Mouse (Mus musculus): ENCODE results near the gene Msh5.

Msh5 gene

DNA sequence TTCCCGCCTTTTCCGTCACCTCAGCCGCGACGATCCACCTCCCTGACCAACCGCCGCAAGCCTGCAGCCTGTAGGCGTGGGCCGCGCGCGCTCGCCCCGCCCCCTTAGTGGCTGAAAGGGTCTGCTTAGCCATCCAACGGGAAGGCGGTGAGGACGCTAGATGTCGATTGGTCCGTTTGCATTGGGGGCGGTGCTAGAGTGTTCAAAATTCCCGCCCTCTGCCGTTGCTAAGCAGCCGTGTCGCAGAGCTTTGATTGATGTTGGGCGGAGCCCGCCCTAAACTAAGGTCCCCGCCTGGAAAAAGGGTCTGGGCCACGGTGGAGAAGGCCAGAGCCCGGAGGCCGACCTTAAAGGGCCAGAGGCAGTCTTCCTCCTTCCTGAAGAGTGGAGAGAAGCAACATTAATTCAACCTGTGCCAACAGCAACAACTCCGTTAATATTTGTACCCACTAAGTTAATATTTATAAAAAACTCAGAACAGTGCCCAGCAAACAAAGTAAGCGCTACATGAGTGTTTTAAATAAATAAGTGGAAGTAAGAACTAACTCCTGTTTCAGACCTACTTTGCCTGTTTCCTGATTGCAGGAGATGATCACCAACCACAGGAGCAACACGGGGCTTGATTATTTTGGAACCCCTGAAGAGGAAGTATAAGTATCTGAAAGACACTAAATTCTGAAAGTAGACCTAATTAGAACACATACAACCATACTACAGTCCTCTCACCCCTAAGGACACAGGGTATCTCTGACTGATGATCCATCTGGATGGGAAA is at the start of gene Msh5:
TSS of gene Msh5 (minus strand) at position 65 of the 775 bp plus-strand sequence.
- peak; percentile 99 for DNase-seq

DNA sequence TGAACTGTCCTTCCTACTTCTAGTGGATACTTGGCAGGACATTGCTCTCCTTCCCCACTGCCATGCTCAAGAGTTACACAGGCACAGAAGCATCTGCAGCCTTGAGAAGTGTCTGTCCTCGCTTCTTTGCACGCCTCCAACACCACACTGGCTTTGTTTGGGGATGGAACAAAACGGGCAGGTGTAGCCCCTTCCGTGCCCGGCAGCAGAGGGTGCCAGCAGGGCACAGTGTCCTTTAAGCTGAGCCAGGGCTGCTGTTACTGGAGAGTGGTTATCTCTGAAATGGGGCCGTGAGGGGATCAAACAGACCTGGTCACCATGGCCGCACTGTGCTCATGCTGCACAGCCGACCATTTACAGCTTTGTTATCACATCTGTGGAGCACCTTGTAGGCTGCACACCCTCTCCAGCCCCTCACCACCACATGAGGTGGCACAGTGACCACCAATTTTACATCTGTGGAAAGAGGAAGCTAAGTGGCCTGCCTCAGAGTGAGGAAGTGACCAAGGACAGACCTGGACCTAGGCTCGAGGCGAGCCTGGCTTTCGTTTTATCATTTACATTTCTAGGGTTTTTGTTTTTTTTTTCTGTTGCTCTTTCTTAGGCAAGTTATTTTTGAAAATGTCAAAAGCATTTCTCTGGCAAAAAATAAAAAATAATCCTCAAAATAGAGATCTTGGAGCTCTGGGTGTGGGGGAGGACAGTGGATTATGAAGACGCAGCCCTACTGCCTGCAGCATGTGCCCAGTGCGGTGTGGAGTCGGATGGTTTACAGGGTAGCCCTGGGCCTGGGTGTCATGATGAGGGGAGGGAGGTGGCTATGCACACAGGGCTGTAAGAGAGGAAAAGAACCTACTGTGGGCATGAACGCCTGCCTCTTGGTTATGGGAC is 48.2 kb upstream of the Msh5 start:
- DNase-seq = no peak

DNA sequence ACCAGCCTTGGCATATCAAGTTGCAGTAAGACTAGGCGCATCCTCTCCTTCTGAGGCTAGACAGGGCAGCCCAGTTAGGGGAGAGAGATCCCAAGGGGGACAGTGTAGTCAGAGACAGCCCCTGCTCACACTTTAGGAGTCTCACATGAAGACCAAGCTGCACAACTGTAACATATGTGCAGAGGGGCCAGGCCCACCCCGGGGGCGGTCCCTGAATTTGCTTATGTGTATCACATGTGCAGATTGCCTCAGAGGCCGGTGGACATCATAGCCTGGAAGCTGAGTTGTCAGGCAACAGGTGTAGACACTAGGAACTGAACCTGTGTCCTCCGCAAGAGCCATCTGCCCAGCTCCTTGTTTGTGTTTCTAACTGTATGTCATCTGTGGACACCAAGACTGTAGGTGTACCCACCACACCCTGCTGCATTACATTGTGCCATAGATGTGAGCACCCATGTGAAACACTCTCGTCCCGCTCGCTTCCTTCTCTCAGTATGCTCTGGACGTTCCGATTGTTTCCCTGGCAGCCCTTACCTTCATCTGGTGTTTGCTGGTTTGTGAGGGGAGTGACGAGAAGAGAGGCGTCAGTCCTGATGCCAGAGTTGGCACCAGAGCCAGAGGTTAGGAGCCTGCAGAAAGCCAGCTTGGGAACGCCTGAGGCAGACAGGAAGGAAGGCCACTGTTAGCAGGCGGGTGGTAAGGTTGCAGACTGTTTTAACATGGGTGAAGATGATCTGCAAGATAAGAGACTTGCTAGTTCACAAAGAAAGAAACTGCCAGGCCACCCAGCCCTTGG is 46.1 kb upstream of the Msh5 start:
- no peak for DNase-seq

DNA sequence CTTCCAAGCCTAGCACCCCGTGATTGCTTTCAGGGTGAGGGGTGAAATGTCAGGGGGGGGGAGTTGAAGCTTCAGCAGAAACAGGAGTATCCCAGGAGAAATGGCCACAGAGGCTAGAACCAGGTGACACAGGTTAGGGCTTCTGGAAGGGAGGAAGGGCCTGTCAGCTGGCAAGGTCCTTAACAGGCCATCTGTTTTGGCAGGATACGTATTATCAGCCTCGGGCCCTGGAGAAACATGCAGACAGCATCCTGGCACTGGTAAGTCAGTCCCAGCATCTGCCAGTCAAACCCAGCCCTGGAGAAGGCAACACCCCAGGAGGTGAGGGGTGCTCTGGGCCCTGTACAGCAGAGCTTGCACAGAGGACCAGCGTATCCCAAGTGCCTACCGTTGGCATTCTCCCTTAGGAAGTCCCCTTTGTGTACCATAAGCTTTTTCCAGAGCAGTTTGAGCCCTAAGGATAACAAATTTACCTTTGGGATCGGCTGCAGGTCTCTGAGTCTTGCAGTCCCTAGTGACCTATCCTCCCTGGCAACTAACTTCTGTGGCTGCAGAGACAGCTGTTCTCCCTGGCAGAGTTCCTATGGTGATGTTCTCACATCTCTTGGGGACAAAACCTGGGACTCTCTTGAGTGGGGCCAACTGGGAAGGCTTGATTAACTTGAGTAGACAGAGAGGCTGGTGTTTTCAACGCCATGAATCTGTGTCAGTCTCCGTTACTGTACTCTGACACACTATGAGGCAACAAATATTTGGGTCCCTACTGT is 43.8 kb upstream of the Msh5 start:
- no peak for DNase-seq

DNA sequence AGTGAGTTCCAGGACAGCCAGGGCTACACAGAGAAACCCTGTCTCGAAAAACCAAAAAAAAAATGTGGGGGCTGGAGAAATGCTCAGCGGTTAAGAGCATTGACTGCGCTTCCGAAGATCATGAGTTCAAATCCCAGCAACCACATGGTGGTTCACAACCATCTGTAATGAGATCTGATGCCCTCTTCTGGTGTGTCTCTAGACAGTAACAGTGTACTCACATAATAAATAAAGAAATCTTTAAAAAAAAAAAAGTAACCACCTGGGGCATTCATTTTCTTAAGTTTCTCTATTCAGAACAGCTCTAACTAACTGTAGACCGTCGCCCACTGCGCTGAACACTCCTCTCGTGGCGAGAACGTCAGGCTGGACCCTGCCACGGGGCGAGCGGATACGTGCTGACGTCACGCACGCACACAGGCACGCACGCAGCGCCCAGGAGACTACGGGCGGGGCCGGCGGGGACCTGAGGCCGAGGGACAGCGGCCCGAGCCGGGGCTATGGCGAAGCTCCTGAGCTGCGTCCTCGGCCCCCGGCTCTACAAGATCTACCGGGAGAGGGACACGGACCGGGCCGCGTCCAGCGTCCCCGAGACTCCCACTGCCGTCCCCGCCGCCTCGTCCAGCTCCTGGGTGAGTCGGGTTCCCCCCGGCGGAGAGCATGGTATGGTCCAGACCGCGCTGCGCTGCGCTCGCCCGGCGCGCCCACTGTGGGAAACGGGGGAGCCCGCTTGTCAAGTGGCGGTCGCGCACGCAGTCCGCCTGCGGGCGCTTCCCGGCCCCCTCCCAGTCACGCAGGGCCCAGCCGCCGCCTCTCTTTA is 42.5 kb upstream of the Msh5 start, which contains the start of gene Abhd16a:
TSS of gene Abhd16a (plus strand) at position 439 of the 820 bp plus-strand sequence.
- peak; percentile 91 to 93 for DNase-seq

DNA sequence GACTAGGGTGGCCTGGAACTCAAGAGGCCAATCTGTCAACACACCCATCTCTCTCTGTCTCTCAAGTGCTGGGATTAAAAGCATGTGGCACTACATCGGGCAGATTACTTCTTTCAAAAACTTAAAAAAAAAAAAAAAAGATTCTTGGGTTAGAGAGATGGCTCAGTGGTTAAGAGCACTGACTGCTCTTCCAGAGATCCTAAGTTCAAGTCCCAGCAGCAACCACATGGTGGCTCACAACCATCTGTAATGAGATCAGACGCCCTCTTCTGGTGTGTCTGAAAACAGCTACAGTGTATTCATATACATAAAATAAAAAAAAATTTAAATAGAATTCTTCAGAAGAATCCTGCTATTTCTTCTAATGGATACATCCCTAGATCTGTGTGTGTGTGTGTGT is 41.6 kb upstream of the Msh5 start:
- no peak for DNase-seq

DNA sequence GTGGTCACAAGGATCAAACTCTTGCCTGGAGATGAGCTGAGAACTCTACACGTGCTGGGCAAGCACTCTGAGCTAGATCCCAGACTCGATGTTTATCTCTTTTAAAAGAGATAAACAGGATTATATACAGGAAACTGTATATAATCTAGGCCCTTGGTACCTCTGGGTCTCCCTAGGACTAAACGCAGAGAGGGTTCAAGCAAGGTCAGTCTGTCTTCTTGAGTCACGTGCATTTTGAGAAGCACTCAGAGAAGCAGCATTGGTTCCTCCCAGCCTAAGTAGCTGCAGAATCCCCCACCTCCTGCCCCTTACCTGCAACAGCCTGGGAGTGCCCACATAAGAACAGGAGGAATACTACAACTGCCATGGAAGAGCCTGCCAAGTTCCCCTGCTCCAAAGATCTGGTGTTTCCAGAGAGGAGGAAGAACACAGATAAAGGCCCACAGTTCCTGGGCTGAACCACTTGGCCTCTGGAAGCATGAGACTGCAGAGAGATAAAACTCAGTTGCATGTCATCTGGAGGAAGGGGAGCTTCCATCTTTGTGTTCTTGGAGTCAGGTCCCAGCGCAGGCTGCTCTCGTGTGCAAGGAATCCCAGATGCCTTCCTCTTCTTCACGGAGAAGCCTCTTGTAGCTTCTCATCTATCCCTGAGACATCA is 38.8 kb upstream of the Msh5 start, which contains the start of gene Ly6g6f:
TSS of gene Ly6g6f (minus strand) at position 403 of the 658 bp plus-strand sequence.
- no peak for DNase-seq

DNA sequence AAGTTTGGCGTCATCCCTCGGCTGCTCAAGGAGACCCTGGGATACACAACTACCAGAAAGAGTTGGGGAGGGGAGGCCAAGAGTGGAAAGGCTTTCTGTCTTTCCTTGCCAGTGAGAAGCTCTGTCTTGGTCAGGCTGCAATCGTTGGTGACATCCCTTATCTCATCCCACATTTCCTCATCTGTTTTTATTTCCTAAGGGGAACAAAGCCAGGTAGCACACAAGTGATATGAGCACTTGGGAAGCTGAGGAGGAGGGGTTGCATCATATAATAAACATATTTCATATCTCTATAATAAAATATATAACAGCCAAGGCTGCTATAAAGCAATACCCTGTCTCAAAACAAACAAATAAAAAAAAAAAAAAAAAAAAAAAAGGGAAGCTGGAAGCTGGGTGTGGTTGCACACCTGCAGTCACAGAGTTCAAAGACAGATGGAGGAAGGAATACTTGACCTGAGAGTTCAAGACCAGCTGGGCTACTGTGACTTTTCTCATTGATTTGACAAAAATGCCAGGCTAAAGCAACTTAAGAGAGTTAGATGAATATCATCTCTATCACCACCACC is 37.5 kb upstream of the Msh5 start:
- no peak for DNase-seq

DNA sequence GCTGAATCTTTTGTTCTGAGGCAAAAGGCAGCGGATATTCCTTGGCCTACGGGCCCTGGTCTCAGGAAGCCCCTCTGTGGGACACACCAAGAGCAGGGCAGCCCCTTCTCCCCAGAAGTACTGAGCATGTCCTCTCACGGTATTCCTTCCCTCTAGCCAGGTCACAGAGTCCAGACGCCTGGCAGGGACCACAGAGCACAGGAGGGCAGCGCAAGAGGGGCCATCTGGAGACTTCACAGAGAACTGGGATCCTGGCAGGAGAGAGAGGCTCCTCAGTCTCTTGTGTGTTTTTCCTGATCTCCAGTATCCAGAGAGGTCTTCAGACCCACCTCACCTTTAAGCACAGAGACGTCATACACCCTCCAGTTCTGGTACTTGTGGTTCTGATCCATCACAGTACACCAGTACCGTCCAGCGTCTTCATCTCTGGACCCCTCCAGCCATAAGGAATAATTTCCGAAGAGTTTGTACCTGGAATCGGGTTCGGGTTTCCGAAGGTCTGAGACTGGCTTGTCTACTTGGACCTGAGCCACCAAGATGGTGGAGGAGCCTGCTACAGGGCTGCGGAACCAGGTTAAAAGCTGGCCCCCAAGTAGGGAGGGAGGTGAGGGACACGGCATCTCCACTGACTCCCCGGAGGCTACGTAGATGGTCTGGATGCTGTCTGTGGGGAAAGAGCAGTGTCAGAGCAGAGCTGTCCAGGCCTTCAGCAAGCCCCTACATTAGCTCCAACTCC is 36.5 kb upstream of the Msh5 start:
- DNase-seq = no peak

DNA sequence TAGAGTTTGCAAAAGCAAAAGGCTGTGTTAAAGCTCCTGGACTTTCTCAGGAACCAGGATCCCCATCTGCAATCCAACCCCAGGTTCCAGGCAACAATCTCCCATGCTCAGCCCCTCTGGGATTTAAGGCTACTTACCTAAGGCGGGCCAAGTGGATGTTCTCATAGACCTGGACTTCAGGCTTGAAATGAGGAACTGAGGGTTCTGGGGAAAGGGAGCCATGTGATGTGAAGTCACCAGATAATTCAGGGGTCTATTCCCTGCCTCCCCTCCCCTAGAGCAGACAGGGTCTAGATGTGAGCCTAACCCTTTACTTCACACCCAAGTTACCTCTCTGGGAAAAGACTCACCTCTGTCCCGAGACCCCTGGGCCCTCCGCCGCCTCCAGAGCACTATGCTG is 34.2 kb upstream of the Msh5 start:
- DNase-seq = no peak

DNA sequence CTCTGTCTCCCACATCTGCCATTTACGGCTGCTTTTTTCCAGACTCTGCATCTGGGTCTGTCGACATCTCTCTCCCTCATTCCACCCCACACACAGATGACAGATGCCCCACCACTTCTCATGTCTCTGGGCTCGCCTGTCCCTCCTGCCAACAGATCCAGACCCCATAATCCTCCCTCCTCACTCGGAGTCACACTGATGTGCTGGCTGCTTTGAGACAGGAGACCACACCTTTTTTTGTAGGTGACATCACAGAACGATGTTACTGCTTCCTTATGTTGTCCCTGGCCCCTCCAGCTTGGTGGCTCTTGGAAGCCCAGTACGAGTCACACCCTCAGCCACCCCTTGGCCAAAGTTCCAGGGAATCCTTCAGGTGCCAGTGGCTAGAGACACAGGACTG is 33.7 kb upstream of the Msh5 start:
- no peak for DNase-seq

DNA sequence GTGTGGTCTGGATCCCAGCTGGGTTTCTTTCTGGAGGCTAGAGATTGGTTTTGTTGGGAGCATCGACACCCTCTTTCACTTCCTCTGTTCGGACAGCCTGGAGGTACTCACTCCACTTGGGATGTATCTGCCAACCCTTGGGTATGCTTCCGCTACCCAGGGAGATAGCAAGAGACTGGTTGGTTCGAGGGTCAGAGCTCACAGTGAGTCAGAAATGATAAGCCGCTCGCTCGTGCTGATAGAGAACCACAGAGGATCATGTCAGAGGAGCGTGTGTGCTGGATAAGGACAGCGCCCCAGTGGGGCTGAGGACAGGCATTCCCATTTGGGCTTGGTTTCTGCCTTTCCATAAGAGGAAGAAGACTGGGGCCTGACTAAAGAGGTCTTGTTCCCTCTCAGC is 33.2 kb upstream of the Msh5 start:
- no peak for DNase-seq

DNA sequence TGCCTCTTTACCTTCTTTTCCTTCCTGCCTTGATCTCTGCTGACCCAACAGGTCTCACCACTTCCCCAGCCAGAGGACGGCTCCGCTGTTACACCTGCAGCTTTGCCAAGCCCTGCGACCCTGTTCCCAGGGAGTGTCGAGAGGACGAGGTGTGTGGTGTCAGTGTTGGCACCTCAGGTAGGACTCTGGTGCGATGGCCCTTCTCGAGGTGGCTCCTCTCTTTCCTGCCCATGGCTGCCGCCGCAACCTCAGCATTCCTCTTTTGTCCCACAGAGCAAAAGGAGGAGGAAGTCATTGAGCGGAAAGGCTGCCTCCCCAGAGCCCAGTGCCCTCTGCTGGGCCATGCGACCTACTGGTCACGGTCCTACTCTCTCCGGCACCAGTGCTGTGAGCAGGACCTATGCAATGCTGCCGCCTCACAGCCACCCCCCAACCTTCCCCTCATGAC is 31.3 kb upstream of the Msh5 start, which contains the start of gene Ly6g6d:
TSS of gene Ly6g6d (minus strand) at position 280 of the 448 bp plus-strand sequence.
- DNase-seq = peak; percentile 63 to 69

DNA sequence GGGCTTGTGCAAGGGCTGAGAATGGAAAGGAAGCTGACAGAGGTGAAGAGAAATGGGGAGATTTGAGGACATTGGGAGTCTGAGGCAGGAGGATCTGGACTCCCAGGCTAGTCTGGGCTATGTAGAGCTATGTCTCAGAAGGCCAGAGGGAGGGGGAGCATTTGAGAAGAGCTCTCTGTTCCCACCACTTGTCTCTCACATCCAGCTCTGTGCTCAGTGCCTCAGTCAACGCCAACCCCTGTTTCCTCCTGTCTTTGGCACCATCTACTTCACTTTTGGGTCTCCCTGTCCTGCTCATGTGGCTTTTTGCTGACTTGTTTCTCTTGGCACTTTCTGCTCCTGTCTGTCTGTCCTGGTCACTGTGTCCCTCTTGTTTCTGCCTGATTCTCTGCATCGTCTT is 30.7 kb upstream of the Msh5 start:
- DNase-seq = no peak

DNA sequence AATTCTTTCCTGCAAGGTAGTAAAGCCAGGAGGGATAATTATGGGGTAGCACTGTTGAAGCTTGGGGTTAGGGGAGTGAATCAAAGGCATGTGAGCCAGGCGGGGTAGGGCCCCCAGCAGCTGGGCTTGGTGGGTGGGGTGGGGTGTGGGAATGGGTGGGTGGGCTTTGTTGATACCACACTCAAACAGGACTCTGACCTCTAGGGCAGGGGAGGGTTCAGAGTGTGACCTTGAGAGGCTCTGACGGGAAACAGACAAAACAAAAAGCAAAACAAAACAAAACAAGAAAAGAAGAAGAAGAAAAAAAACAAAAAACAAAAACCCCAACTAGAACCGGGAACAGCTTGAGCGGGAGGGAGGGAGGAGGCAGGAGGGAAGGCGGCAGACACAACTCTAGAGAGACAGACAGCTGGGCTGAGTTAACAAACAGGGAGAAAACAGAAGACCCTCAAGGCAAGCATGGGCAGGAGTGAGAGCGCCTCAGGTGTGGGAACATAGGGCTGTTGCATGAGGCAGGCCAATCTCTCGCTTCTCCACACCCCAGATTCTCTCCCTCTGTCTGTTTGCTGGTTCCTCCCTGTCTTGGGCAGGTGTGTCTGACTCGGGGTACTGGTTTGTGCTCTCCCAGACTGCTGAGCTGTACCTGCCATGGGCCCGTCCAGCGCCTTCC is 30.1 kb upstream of the Msh5 start, which contains the start of gene Ly6g6e:
TSS of gene Ly6g6e (plus strand) at position 396 of the 670 bp plus-strand sequence.
- DNase-seq = no peak

DNA sequence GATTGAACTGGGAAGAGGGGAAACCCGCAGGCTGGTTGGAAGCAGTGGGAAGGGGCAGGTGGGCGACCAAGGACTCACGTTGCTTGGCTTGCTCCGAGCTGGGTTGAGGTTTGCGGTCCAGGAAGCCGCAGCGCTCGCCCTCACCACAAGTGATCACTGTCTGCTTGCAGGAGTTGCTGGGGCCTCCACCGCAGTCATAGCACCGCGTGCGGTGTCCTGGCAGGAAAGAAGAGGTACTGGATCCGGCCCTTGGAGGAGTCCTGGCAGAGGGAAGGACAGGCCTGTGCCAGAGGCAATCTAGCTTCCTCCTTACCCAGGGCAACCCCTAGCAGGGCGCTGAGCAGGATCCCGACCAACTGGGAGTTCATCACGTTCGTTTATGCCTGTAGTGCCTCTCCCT is 27.6 kb upstream of the Msh5 start:
- no peak for DNase-seq

DNA sequence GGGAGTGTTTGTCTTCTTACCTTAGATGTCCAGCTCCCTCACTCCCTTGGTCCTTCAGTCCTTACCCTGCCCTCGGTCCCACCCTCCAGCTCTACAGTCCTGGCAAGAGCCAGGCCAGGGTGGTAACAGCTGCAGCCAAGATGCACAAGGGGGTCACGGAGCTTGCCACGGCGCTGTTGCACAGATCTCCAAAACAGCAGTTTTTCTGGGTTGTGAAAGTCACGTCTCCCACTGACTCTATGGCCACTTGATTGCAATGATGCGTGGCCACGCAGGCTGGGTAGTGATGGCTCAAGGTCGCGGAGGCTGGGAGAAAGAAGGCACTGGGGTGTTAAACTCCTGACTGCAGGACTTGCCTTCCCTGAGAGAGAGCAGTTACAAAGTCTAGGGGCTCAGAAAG is 24.9 kb upstream of the Msh5 start:
- no peak for DNase-seq

DNA sequence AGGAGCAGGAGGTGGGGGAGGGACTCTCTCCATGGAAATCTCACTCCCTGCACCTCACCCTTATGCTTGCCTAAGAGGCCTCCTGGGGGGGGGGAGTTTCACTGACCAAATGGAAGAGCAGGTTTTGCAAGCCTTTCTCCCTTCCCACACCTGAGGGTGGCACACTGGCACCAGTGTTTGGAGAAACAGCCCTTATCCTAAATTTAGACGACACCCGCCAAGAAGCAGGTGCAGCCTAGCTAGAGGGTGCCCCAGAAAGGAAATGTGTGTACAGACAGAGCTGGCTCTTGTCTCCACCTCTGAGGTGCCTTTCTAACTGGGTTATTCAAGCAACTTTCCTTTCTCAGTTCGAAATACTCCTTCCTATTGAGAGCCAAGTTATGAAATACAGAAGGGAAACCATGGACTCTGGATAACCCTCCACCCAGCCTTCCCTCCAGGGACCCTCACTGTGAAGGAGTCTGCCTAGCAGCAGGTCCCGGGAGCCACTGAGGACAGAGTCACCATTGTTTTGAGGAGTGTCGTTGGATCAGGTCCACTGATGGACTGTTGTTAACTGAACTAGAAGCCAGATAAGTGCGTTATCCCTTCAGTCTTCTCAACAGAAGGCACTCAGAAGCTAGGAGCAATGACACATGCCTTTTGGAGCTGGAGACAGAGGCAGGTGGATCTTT is 24.1 kb upstream of the Msh5 start:
- no peak for DNase-seq
